Mouse (Mus musculus): ENCODE data around the gene Rps11. TPM values are rescaled to one million over a fixed set of nuclear protein-coding genes. Genes with fewer than 3 reads are reported as not detected.

Rps11 gene
- polyA plus RNA-seq, 1 experiment from 2014 or later: 1,443 TPM

GRCm38 (mm10) chr7:45137171-45138006, 13.2 kb upstream of the Rps11 start:
- Histone ChIP-seq H3K27ac (ENCODE audit: low read length) (no peak overlapping the region), H3K27me3 (ENCODE audit: control insufficient read depth, insufficient read depth, low read depth, low read length) (no peaks in the 10 kb centered on the region), H3K36me3 (ENCODE audit: control insufficient read depth, insufficient read depth, low read length) (peaks cover 2% of the 10 kb centered on the region; the same call in 1 of the 2 replicates), H3K9ac (ENCODE audit: low read length) (no peak overlapping the region), H3K4me2 (ENCODE audit: low read depth, low read length) (no peak overlapping the region), H3K4me3 (ENCODE audit: low read length) (no peak overlapping the region), H3K4me1 (replicated peaks; ENCODE audit: control insufficient read depth, insufficient read depth, low read length) (no peaks in the 10 kb centered on the region; the same call in 1 of the 2 replicates), H3K9me3 (ENCODE audit: control insufficient read depth, low read length) (no peaks in the 10 kb centered on the region)
- ATAC-seq (ENCODE audit: low read depth): no peak
- 67% methylated on average over 12 of the region's 12 CpGs for WGBS

DNA sequence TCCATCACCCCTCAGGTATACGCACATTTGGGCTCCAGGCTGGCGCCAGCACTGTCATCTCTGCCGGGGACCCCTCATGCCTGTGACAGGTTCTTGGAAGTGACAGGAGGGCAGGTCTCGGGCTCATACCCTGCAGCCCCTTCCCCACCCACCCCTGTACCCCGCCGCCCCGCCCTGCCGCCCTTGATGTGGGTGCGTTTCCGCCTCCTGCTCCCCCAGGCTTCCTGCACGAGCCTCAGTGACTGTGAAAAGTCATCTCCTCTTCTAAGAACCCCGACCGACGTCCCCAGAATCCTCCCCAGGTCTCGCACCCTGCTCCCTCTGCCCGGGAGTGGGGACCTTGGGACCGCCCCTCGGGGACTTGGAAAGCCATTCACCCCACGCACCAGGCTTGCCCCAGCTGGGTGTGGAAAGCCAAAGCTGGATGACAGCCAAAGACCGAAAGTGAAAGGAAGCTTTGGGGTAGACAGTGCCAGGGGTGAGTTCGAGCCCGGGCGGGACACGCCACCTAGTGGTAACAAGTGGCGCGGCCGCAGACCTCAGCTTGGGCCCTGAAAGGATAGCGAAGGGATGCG, 11.8 kb upstream of the Rps11 start, which contains the start of the genes Gm45713 and Flt3l:
TSS of gene Gm45713 (minus strand) at position 239 of the 575 bp plus-strand sequence.
TSS of gene Flt3l (minus strand) at position 440 of the 575 bp plus-strand sequence.
- no peaks in the 10 kb centered on the region; the same call in 1 of the 2 replicates for H3K4me1 ChIP-seq (replicated peaks; ENCODE audit: control insufficient read depth, insufficient read depth, low read length)
- peak; percentile 88 for ATAC-seq (ENCODE audit: low read depth)
- peak within 1 kb of the TSS; percentile 88 for H3K4me2 ChIP-seq (ENCODE audit: low read depth, low read length)
- H3K36me3 ChIP-seq (ENCODE audit: control insufficient read depth, insufficient read depth, low read length): no peaks in the 10 kb centered on the region
- peak within 1 kb of the TSS; percentile 83 for H3K9ac ChIP-seq (ENCODE audit: low read length)
- H3K27ac ChIP-seq (ENCODE audit: low read length): no peak within 1 kb of the TSS
- no peaks in the 10 kb centered on the region for H3K9me3 ChIP-seq (ENCODE audit: control insufficient read depth, low read length)
- peak within 1 kb of the TSS; percentile 72 for H3K4me3 ChIP-seq (ENCODE audit: low read length)
- no peaks in the 10 kb centered on the region for H3K27me3 ChIP-seq (ENCODE audit: control insufficient read depth, insufficient read depth, low read depth, low read length)
- 2% methylated on average over 29 of the region's 29 CpGs for WGBS

- Histone ChIP-seq H3K4me3 (ENCODE audit: low read length) (peak overlapping the region; percentile 72), H3K36me3 (ENCODE audit: control insufficient read depth, insufficient read depth, low read length) (no peaks in the 10 kb centered on the region), H3K4me1 (replicated peaks; ENCODE audit: control insufficient read depth, insufficient read depth, low read length) (no peaks in the 10 kb centered on the region; the same call in 1 of the 2 replicates), H3K4me2 (ENCODE audit: low read depth, low read length) (peak overlapping the region; percentile 88), H3K27ac (ENCODE audit: low read length) (no peak overlapping the region), H3K9ac (ENCODE audit: low read length) (peak overlapping the region; percentile 83; the same call in 1 of the 2 replicates), H3K9me3 (ENCODE audit: control insufficient read depth, low read length) (no peaks in the 10 kb centered on the region), H3K27me3 (ENCODE audit: control insufficient read depth, insufficient read depth, low read depth, low read length) (no peaks in the 10 kb centered on the region)
- 70% methylated on average over 3 of the region's 3 CpGs for WGBS
- ATAC-seq (ENCODE audit: low read depth): no peak
Observed at GRCm38 (mm10) chr7:45135370-45135769, 11.1 kb upstream of the Rps11 start.

DNA sequence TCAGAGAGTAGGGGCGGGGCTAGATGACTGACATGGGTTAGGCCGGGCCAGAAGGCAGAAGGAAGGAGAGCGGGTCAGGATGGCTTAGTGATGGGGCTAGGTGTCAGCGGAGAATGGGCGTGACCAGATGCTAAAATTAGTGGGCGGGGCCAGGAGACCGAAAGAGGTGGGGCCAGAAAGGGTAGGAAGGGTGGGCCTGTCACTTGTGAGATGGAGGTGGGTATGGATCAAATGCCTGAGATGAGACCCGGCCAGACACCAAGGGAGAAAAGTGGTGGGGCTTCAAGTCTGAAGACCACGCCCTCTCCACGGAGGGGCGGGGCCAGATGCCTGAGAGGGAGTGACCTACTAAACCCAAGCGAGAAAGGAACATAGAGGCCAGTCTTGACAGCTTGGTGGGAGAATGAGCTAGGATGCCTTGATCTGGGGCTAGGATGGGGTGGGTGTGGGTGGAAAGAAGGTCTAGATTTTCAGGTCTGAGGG, 10.3 kb upstream of the Rps11 start:
- no peak overlapping the region for H3K4me2 ChIP-seq (ENCODE audit: low read depth, low read length)
- no peak overlapping the region for H3K27ac ChIP-seq (ENCODE audit: low read length)
- 8% methylated on average over 12 of the region's 12 CpGs for whole genome bisulfite sequencing
- peaks cover 5% of the 10 kb centered on the region for H3K4me1 ChIP-seq (replicated peaks; ENCODE audit: control insufficient read depth, insufficient read depth, low read length)
- no peak overlapping the region for H3K4me3 ChIP-seq (ENCODE audit: low read length)
- H3K9ac ChIP-seq (ENCODE audit: low read length): no peak overlapping the region
- no peaks in the 10 kb centered on the region for H3K27me3 ChIP-seq (ENCODE audit: control insufficient read depth, insufficient read depth, low read depth, low read length)
- H3K36me3 ChIP-seq (ENCODE audit: control insufficient read depth, insufficient read depth, low read length): no peaks in the 10 kb centered on the region
- 0 out of 2 replicates have a peak, but pooled peaks have one; percentile 16 for ATAC-seq (ENCODE audit: low read depth)
- H3K9me3 ChIP-seq (ENCODE audit: control insufficient read depth, low read length): no peaks in the 10 kb centered on the region

- Histone ChIP-seq H3K4me2 (ENCODE audit: low read depth, low read length) (no peak overlapping the region), H3K27ac (ENCODE audit: low read length) (no peak overlapping the region), H3K9me3 (ENCODE audit: control insufficient read depth, low read length) (no peaks in the 10 kb centered on the region), H3K9ac (ENCODE audit: low read length) (no peak overlapping the region), H3K4me3 (ENCODE audit: low read length) (no peak overlapping the region), H3K27me3 (ENCODE audit: control insufficient read depth, insufficient read depth, low read depth, low read length) (no peaks in the 10 kb centered on the region), H3K4me1 (replicated peaks; ENCODE audit: control insufficient read depth, insufficient read depth, low read length) (peaks cover 6% of the 10 kb centered on the region), H3K36me3 (ENCODE audit: control insufficient read depth, insufficient read depth, low read length) (no peaks in the 10 kb centered on the region)
- no peak for ATAC-seq (ENCODE audit: low read depth)
- WGBS: 73% methylated on average over 8 of the region's 8 CpGs
Observed at GRCm38 (mm10) chr7:45133446-45134159, 9.4 kb upstream of the Rps11 start.

DNA sequence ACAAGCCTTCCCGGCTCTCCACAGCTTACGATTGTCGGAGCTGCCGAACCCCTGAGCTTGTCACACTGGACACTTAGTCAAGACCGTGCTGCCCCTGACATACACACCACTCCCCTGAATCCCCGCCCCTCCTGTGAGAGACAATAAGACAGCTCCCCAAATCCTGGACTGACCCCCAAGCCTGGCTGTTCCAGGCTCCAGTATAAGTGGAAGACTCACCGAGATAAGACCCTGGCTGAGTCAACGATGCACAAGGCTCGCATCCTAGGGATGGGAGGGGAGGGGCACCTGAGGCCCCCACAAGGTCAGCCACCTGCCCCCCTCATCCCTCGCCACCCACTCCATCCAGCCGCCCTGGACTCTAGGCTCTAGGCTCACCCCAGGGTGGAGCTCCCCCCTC, 7.6 kb upstream of the Rps11 start:
- H3K9ac ChIP-seq (ENCODE audit: low read length): peak overlapping the region; percentile 20; the same call in 1 of the 2 replicates
- H3K9me3 ChIP-seq (ENCODE audit: control insufficient read depth, low read length): no peaks in the 10 kb centered on the region
- no peak overlapping the region for H3K27ac ChIP-seq (ENCODE audit: low read length)
- peaks cover 11% of the 10 kb centered on the region for H3K4me1 ChIP-seq (replicated peaks; ENCODE audit: control insufficient read depth, insufficient read depth, low read length)
- H3K27me3 ChIP-seq (ENCODE audit: control insufficient read depth, insufficient read depth, low read depth, low read length): no peaks in the 10 kb centered on the region
- H3K4me2 ChIP-seq (ENCODE audit: low read depth, low read length): no peak overlapping the region
- 68% methylated on average over 11 of the region's 11 CpGs for WGBS
- H3K4me3 ChIP-seq (ENCODE audit: low read length): no peak overlapping the region
- H3K36me3 ChIP-seq (ENCODE audit: control insufficient read depth, insufficient read depth, low read length): peaks cover 5% of the 10 kb centered on the region
- no peak for ATAC-seq (ENCODE audit: low read depth)

DNA sequence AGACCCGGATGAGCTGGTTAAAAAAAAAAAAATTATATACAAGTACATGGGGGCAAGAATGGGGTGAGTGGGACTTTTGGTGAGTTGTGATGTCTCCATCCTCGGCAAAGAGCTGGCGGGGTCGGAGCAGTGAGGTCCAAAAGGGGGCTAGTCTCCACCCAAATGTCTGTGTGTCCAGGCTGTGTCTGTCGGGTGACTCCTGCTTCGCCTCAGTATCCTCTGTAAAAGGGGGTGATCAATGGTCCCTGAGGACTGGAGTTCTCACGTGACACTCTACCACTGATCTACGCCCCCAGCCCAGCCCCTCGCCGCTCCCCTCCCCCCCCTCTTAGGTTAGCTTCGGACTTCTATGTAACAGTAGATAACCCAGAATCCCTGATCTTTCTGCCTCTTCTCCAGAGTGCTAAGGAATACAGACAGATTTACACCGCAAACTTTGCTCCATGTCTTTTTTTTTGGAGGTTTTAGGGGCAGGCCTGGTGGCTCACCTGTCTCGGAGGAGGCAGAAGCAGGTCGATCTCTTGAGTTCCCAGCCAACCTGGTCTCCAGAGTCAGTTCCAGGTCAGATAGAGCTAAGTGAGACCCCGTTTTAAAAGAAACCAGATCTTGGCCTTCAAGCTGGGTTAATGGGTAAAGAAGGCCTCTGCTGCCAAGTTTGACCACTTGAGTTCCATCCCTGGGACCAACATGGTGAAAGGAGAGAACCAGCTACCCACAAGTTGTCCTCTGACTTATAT, 5.7 kb upstream of the Rps11 start:
- peaks cover 26% of the 10 kb centered on the region for H3K4me1 ChIP-seq (replicated peaks; ENCODE audit: control insufficient read depth, insufficient read depth, low read length)
- H3K9ac ChIP-seq (ENCODE audit: low read length): peak overlapping the region; percentile 80
- ATAC-seq (ENCODE audit: low read depth): no peak
- peak overlapping the region; percentile 61 for H3K4me3 ChIP-seq (ENCODE audit: low read length)
- no peaks in the 10 kb centered on the region for H3K9me3 ChIP-seq (ENCODE audit: control insufficient read depth, low read length)
- no peaks in the 10 kb centered on the region for H3K27me3 ChIP-seq (ENCODE audit: control insufficient read depth, insufficient read depth, low read depth, low read length)
- 54% methylated on average over 15 of the region's 15 CpGs for WGBS
- H3K27ac ChIP-seq (ENCODE audit: low read length): peak overlapping the region; percentile 90
- peaks cover 24% of the 10 kb centered on the region for H3K36me3 ChIP-seq (ENCODE audit: control insufficient read depth, insufficient read depth, low read length)
- H3K4me2 ChIP-seq (ENCODE audit: low read depth, low read length): peak overlapping the region; percentile 73

DNA sequence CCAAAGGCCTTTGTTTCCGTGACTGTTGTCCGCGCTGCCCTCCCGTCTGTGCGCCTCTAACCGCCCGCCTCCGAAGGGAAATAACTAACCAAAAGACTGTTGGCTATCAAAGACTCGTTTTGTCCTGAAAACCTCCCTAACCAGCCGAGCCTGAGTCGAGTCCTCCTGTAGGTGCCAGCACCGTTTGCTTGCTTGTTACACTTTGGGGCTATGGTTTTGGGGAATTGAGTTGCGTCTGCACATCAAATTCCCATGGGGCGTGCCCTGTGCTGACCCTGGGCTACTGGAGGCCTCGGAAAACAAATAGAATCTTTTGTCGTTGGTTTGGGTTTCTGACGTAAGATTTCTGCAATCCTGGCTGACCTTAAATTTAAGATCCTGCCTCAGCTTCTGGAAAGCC, 5.1 kb upstream of the Rps11 start:
- Histone ChIP-seq H3K27me3 (ENCODE audit: control insufficient read depth, insufficient read depth, low read depth, low read length) (no peaks in the 10 kb centered on the region), H3K4me3 (ENCODE audit: low read length) (peak overlapping the region; percentile 61), H3K4me2 (ENCODE audit: low read depth, low read length) (peak overlapping the region; percentile 73), H3K36me3 (ENCODE audit: control insufficient read depth, insufficient read depth, low read length) (peaks cover 26% of the 10 kb centered on the region), H3K9me3 (ENCODE audit: control insufficient read depth, low read length) (no peaks in the 10 kb centered on the region), H3K9ac (ENCODE audit: low read length) (peak overlapping the region; percentile 80), H3K4me1 (replicated peaks; ENCODE audit: control insufficient read depth, insufficient read depth, low read length) (peaks cover 30% of the 10 kb centered on the region), H3K27ac (ENCODE audit: low read length) (peak overlapping the region; percentile 90)
- WGBS: 2% methylated on average over 17 of the region's 17 CpGs
- ATAC-seq (ENCODE audit: low read depth): no peak

Measured in lung, embryonic 16.5 days (tissue).